Mouse (Mus musculus): ENCODE measurements at regions not wholly inside any gene's neighbourhood (a gene's known extent, or its start where the extent isn't known, plus 50 kb on each side); places are given as distances from the start of the nearest gene placed in this dataset.
A peak's percentile ranks its signal among the peaks of the same experiment; 100 is the strongest.
"Not testable (repeated sequence)": the region's sequence is repeated elsewhere in the genome, so short reads cannot be mapped to it uniquely, and the experiment has no call there.

DNA sequence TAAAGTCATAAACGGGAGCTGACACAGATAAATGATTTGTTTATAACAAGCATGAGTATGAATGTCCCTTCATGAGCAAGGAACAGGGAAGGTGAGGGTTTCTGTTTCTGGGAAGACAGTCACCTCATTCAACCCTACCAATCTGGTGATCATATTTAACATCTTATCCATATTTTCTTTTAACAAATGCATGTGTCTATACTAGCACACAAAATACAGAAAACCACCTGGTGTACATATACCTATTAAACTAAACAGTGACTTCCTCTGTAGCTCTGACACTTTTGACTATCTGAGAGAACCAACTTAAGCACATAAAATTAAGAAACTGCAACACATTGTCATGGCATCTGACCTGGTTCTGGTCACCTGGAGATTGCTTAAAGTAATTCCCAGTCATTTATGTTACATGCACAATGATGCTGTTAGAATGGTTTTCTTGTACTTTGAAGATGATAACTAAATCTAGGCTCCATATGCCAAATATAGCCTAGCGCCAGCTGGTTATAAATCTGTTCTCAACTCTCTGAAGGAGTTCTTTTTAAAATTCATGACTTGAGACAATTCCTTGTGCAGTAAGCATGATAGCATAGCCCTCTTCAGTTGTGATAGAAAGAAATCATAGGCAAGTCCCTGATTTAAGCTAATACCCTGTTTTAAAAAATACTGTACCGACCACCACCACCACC, 1163.6 kb upstream of the Tyrp1 start:
- peak; percentile 74 for DNase-seq

DNA sequence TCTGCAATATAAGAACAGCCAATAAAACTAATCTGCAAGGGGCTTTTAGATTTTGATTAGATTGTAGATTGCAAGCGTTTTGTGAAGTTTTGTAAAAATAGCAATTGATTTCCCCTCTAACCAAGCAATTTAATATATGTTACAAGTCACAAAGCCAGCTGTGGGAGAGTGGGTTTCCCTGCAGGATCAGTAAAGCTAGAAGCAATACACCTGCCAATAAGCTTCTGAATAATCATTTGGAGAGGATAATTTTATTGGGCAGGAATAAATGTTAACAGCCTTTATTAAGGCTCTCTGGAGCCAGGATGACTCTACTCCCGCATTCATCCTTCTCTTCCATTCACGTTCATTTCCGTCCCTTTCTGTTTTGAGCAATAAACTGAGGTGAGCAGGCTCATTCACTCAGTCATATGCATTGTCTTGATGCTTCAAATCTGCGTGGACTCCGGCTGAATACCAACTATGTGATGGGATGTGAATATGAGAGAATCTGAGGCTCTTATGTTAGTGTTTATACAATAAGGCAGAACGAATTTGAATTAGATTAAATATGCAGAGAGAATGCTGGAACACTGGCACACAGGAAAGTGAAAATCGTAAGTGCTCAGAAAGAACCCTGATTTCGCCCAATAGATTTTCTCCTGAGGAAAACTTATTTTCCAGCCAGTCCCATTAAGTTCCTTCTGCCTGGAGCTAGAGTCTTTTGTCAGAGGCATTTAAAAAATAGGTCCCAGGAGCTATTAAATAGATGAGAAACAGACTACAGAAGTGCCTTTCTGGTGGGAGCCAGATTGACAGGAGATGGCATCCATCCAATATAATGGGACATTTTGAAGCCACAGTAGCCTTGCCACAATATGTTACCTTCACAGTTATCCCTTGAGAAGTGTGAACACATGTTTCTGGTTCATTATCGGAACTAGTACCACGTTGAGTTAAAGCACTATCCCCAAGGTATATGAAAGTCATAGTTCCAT, 1138.8 kb upstream of the Tyrp1 start:
- no peak for DNase-seq

DNA sequence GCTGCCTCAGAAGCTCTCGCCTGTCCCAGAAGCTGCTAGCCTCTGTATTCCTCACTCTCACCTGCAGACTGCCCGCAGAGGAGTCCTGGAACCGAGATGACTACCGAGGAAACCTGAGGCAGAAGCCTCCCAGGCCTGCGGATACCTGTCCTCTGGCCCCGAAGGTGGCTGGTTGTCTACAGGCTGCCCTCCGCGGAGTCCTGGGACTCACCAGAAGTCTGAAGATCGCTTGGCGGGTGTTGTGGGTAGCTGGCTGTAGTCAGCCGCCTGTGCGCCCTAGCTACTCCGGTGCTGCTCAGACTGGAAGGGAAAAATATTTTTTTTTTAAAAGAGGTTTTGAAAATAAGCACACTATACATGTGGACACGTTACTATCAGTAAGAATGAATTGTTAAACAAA, 1113.0 kb upstream of the Tyrp1 start:
- not testable (repeated sequence) for DNase-seq

DNA sequence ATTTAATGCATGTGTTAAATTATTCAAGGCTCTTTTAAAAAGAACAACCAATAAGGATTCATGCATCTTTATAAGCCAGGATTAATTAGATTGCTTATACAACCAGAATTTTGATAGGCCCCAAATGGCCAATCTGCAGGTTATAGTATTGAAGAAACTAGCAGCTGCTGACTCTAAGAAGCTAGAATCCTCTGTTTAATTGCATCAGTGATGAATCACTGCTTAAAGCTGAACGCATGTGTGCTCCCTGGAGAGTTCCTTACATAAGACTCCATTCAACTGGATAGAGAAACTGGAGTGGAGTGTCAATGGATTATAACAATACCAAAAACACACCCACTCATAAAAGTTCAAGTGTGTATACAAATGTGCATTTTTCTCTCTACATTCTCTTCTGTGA, 1109.8 kb upstream of the Tyrp1 start:
- DNase-seq = no peak

DNA sequence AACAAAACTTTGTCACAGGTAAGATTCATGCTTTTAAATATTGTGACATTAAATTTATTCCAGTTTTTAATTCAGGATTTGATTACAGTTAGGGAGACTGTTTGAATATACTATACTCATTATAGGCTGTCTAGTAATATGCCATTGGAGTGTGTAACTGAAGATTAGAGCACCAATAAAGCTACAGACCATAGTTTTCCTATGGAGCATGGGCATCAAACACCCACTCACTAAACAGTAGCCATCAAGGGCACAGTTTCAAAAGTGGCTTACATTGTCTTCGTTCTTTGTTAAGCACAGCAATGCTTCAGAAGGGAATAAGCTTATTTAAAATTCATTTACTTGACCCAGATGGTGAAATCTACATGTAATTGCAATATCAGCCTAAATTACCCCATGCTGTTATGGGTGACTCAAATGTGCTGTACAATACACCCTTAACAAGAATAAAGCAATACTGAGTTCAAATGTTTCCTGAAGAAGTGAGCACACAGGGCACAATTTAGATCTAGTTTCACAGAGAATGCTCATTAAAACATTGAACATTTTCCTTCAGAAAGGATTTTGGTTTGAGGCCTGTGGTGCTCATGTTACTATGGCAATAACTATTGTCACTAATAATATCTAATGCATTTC, 1092.9 kb upstream of the Tyrp1 start:
- DNase-seq = no peak
